Mouse (Mus musculus) heart, adult 2 months (tissue): ENCODE results near the gene Syt12. TPM values are rescaled to one million over a fixed set of nuclear protein-coding genes. Genes with fewer than 3 reads are reported as not detected.

Experiments
- DNase-seq, 2 experiments: peaks; one replicate each; pipeline ENCODE4 v3.0.0; 2021
- H3K27ac ChIP-seq: fragments of 200-600 bp; 2 replicates; pipeline ENCODE4 v1.8.1; 2022
- H3K27me3 ChIP-seq: fragments of 200-500 bp; 2 replicates; pipeline ENCODE4 v1.6.1; 2012; ENCODE audit warnings: mild to moderate bottlenecking, low read length, inconsistent platforms, mixed read lengths; ENCODE audit not compliant: control insufficient read depth, insufficient read depth
- H3K36me3 ChIP-seq: fragments of 200-500 bp; 2 replicates; pipeline ENCODE4 v1.6.1; 2012; ENCODE audit warnings: low read length, inconsistent platforms; ENCODE audit not compliant: control insufficient read depth, insufficient read depth
- H3K4me1 ChIP-seq: fragments of 200-500 bp; 2 replicates; pipeline ENCODE4 v1.6.1; 2011; ENCODE audit warnings: low read length; ENCODE audit not compliant: control insufficient read depth, insufficient read depth
- H3K4me3 ChIP-seq: fragments of 200-600 bp; 2 replicates; pipeline ENCODE4 v1.8.1; 2022
- H3K79me2 ChIP-seq: fragments of 200-500 bp; replicated peaks from 2 replicates; pipeline ENCODE4 v1.6.1; 2012; ENCODE audit warnings: mild to moderate bottlenecking, inconsistent platforms, low read length, moderate library complexity, mixed read lengths; ENCODE audit not compliant: control insufficient read depth, insufficient read depth
- H3K9ac ChIP-seq: fragments of 200-500 bp; 2 replicates; pipeline ENCODE4 v1.6.1; 2012; ENCODE audit warnings: low read depth, mild to moderate bottlenecking, control low read depth, inconsistent platforms, low read length, mixed read lengths
- CTCF ChIP-seq: fragments of 200-600 bp; IDR thresholded peaks from 2 replicates; pipeline ENCODE4 v1.8.1; 2022; ENCODE audit warnings: antibody characterized with exemption, mild to moderate bottlenecking, moderate library complexity
- EP300 ChIP-seq: fragments of 200-500 bp; IDR thresholded peaks from 2 replicates; pipeline ENCODE4 v1.6.1; 2011; ENCODE audit warnings: low read depth, low read length, control low read depth; ENCODE audit not compliant: insufficient read depth
- POLR2A ChIP-seq: fragments of 200-500 bp; IDR thresholded peaks from 2 replicates; pipeline ENCODE4 v1.6.1; 2011; ENCODE audit warnings: mild to moderate bottlenecking, low read depth, low read length, control low read depth; ENCODE audit not compliant: insufficient read depth
- WGBS: fragments of 180-500 bp; shearing (Covaris S2); methylation state at CpG from one replicate; pipeline ENCODE4 v1.1.7; 2018; 5-methylcytosine and 5-hydroxymethylcytosine counted together
- intact Hi-C: fragments of 180-260 bp; cut with DNase I; formaldehyde crosslinking; loops from one replicate; pipeline ENCODE4 v1.15.1; 2025
- long read RNA-seq: library from polyadenylated mRNA; stranded (forward); transcript quantifications from one replicate; pipeline ENCODE4 v2.0.0, GENCODE M21; 2021
- polyA plus RNA-seq: library from polyadenylated mRNA; depleted of rRNA; stranded (reverse); fragments of >200 nt; gene quantifications from 2 replicates; pipeline ENCODE4 v1.2.3, GENCODE M21; 2012; rRNA removed
- total RNA-seq, 2 experiments: library from RNA; stranded (reverse); gene quantifications; 2 replicates each; pipeline ENCODE4 v1.2.3; 2021

The Syt12 gene
- total RNA-seq (10 to 100 TPM in 1 of 2 experiments, 1 to 10 TPM in 1; 6.9 to 13.2 TPM), polyA plus RNA-seq (1.8 and 3.2 TPM in 2 replicates)
- long read RNA-seq, transcript Syt12-201 (8 exons, 3,581 nt) = major isoform, 15 of 16 reads
- long read RNA-seq, partial matches to known transcripts = 0 of 16 reads
- long read RNA-seq, other reads (novel, unspliced or antisense) = 1 of 16 reads

- no peaks in the 10 kb centered on the region for H3K27me3 ChIP-seq
- H3K27ac ChIP-seq = peak within 1 kb of the TSS; percentile 46
- H3K4me1 ChIP-seq = no peaks in the 10 kb centered on the region
- intact Hi-C loops = no loop called here
- DNase-seq = peak; percentile 37 to 49
- TF ChIP-seq EP300 = no peak
- no peak for TF ChIP-seq CTCF
- no peak for TF ChIP-seq POLR2A
- H3K79me2 ChIP-seq = no peaks in the 10 kb centered on the region
- H3K4me3 ChIP-seq = peak within 1 kb of the TSS; percentile 49
- no peaks in the 10 kb centered on the region for H3K36me3 ChIP-seq
- WGBS = 7% methylated on average over 21 of the region's 21 CpGs
- H3K9ac ChIP-seq = peak within 1 kb of the TSS; percentile 62
These were observed at the start of gene Syt12 for GRCm38 (mm10) chr19:4477345-4478189. Syt12 (minus strand) TSS chr19:4477447.

GRCm38 (mm10) chr19:4521426-4522050 is 44.3 kb upstream of the Syt12 start:
- DNase-seq = no peak
- no peaks in the 10 kb centered on the region; the same call in 1 of the 2 replicates for H3K4me1 ChIP-seq
- no peaks in the 10 kb centered on the region for H3K36me3 ChIP-seq
- intact Hi-C loops = no loop called here
- H3K4me3 ChIP-seq = no peak overlapping the region
- TF ChIP-seq CTCF (no peak), EP300 (no peak), POLR2A (no peak)
- no peaks in the 10 kb centered on the region for H3K27me3 ChIP-seq
- H3K27ac ChIP-seq = no peak overlapping the region
- H3K79me2 ChIP-seq = no peaks in the 10 kb centered on the region
- 76% methylated on average over 3 of the region's 3 CpGs for WGBS
- H3K9ac ChIP-seq = no peak overlapping the region

- no peaks in the 10 kb centered on the region for H3K79me2 ChIP-seq
- no peak overlapping the region for H3K27ac ChIP-seq
- intact Hi-C loops = loop anchor here (10.0 kb wide), 1 partner anchor 317 kb away; the partner anchor contains the start of genes Ccdc87 and Ccs
- H3K27me3 ChIP-seq = no peaks in the 10 kb centered on the region
- no peak for TF ChIP-seq EP300
- TF ChIP-seq POLR2A = no peak
- no peak for TF ChIP-seq CTCF
- H3K4me3 ChIP-seq = no peak overlapping the region
- 77% methylated on average over 1 of the region's 1 CpGs for WGBS
- H3K36me3 ChIP-seq = no peaks in the 10 kb centered on the region
- H3K9ac ChIP-seq = no peak overlapping the region
- no peak for DNase-seq
- H3K4me1 ChIP-seq = peaks cover 2% of the 10 kb centered on the region; the same call in 1 of the 2 replicates
These were observed 40.2 kb upstream of the Syt12 start for GRCm38 (mm10) chr19:4517483-4517882.

GRCm38 (mm10) chr19:4516288-4516687 is 39.0 kb upstream of the Syt12 start:
- intact Hi-C loops = loop anchor here (10.0 kb wide), 1 partner anchor 319 kb away; the partner anchor contains the start of genes Ccdc87 and Ccs
- peaks cover 2% of the 10 kb centered on the region; the same call in 1 of the 2 replicates for H3K4me1 ChIP-seq
- DNase-seq = no peak
- no peaks in the 10 kb centered on the region for H3K27me3 ChIP-seq
- H3K36me3 ChIP-seq = no peaks in the 10 kb centered on the region
- no peak overlapping the region for H3K27ac ChIP-seq
- H3K79me2 ChIP-seq = no peaks in the 10 kb centered on the region
- H3K4me3 ChIP-seq = no peak overlapping the region
- WGBS = 60% methylated on average over 2 of the region's 2 CpGs
- no peak overlapping the region for H3K9ac ChIP-seq
- no peak for TF ChIP-seq POLR2A
- TF ChIP-seq EP300 = no peak
- no peak for TF ChIP-seq CTCF

- no peak for DNase-seq
- Histone ChIP-seq H3K36me3 (no peaks in the 10 kb centered on the region), H3K9ac (no peak overlapping the region), H3K4me1 (peaks cover 4% of the 10 kb centered on the region; the same call in 1 of the 2 replicates), H3K27ac (no peak overlapping the region), H3K4me3 (no peak overlapping the region), H3K79me2 (no peaks in the 10 kb centered on the region), H3K27me3 (no peaks in the 10 kb centered on the region)
- WGBS = 50% methylated on average over 2 of the region's 2 CpGs
- TF ChIP-seq POLR2A (no peak), CTCF (no peak), EP300 (no peak)
- intact Hi-C loops = loop anchor here (10.0 kb wide), 1 partner anchor 319 kb away; the partner anchor contains the start of genes Ccdc87 and Ccs
These were observed 38.5 kb upstream of the Syt12 start for GRCm38 (mm10) chr19:4515746-4516145.
